Mouse (Mus musculus) testis, postnatal 10 days (tissue): ENCODE measurements around the gene A830031A19Rik.

Experiments
- DNase-seq: peaks from one replicate; pipeline ENCODE4 v3.0.0; 2021; ENCODE audit warnings: low spot score

A830031A19Rik gene

GRCm38 (mm10) chr11:24095656-24096353, 21.0 kb upstream of the A830031A19Rik start:
- no peak for DNase-seq

- DNase-seq, result no peak
Measured at GRCm38 (mm10) chr11:24095236-24095635, 20.4 kb upstream of the A830031A19Rik start.

- no peak for DNase-seq
Measured at GRCm38 (mm10) chr11:24094086-24094487, 19.2 kb upstream of the A830031A19Rik start.

GRCm38 (mm10) chr11:24092618-24093017, 17.8 kb upstream of the A830031A19Rik start:
- DNase-seq, result no peak

- no peak for DNase-seq
Measured at GRCm38 (mm10) chr11:24091393-24092080, 16.7 kb upstream of the A830031A19Rik start.

- no peak for DNase-seq
Measured at GRCm38 (mm10) chr11:24090443-24090842, 15.6 kb upstream of the A830031A19Rik start.

- DNase-seq, result no peak
Measured at GRCm38 (mm10) chr11:24087069-24087468, 12.2 kb upstream of the A830031A19Rik start.

- DNase-seq, result no peak
Measured at GRCm38 (mm10) chr11:24085986-24086385, 11.1 kb upstream of the A830031A19Rik start.

GRCm38 (mm10) chr11:24084590-24084989, 9.7 kb upstream of the A830031A19Rik start:
- DNase-seq, result no peak

GRCm38 (mm10) chr11:24084077-24084476, 9.2 kb upstream of the A830031A19Rik start:
- no peak for DNase-seq

GRCm38 (mm10) chr11:24083423-24083822, 8.6 kb upstream of the A830031A19Rik start:
- DNase-seq, result no peak

GRCm38 (mm10) chr11:24083076-24083405, 8.2 kb upstream of the A830031A19Rik start:
- no peak for DNase-seq

- no peak for DNase-seq
Measured at GRCm38 (mm10) chr11:24082385-24083075, 7.7 kb upstream of the A830031A19Rik start.

GRCm38 (mm10) chr11:24081687-24082384, 7.0 kb upstream of the A830031A19Rik start:
- DNase-seq, result no peak

GRCm38 (mm10) chr11:24081016-24081686, 6.3 kb upstream of the A830031A19Rik start:
- peak; percentile 51 for DNase-seq

GRCm38 (mm10) chr11:24080541-24080940, 5.7 kb upstream of the A830031A19Rik start:
- DNase-seq, result peak; percentile 65

GRCm38 (mm10) chr11:24079392-24080391, 4.8 kb upstream of the A830031A19Rik start:
- DNase-seq, result peak; percentile 63

- DNase-seq, result peak; percentile 47
Measured at GRCm38 (mm10) chr11:24078706-24079316, 4.0 kb upstream of the A830031A19Rik start.

GRCm38 (mm10) chr11:24077795-24078705, 3.2 kb upstream of the A830031A19Rik start, which contains the start of gene Bcl11a:
TSS of gene Bcl11a (plus strand) at chr11:24078056.
- no peak for DNase-seq
